Mouse (Mus musculus): ENCODE results near the gene Lama4. TPM values are rescaled to one million over a fixed set of nuclear protein-coding genes. Genes with fewer than 3 reads are reported as not detected.

The Lama4 gene
- polyA plus RNA-seq, 1 experiment from 2014 or later: 52.9 TPM

DNA sequence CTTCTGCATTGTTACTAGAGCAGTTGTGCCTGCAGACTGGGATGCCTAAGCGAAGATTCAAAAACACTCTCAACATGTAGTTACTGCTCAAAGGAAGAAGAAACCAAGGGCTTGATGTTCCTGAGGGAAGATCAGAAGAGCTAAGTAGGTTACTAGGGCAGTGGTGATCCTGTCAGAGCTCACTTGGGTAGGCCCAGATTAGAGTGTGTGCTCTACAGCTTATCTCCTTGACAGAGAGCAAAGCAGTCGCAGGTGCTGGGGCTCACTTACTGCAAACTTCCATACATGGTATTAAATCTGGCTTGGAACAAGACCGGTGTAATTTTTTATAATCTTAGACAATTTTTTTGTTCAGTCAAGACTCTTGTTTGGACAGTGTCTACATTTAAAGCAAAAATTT lies 172.5 kb downstream of the Lama4 start:
- WGBS: 91% methylated on average over 3 of the region's 3 CpGs
- Histone ChIP-seq H3K4me2 (replicated peaks) (no peak overlapping the region), H3K27ac (no peak overlapping the region), H3K9me3 (no peaks in the 10 kb centered on the region), H3K4me3 (no peak overlapping the region), H3K4me1 (peaks cover 15% of the 10 kb centered on the region), H3K27me3 (no peaks in the 10 kb centered on the region), H3K36me3 (peaks cover 37% of the 10 kb centered on the region), H3K9ac (no peak overlapping the region)
- no peak for ATAC-seq (ENCODE audit: insufficient number of reproducible peaks, insufficient read depth, low FRiP score, low TSS enrichment)

DNA sequence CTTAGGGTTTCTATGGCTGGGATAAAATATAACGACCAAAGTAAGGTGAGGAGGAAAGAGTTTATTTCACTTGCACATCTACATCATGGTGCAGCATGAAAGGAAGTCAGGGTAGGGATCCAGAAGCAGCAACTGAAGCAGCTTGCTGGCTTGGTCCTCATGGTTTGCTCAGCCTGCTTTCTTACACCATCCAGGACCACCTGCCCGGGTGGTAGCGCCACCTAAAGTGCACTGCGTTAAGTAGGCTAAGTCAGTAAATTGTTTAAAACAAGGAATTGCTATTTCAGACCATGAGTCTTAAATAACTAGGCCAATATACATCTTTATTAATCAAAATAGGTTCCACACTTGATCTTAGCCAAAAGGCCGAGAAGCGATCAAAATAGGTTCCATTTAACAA lies 173.4 kb downstream of the Lama4 start:
- peaks cover 15% of the 10 kb centered on the region for H3K4me1 ChIP-seq
- ATAC-seq (ENCODE audit: insufficient number of reproducible peaks, insufficient read depth, low FRiP score, low TSS enrichment): no peak
- no peak overlapping the region for H3K27ac ChIP-seq
- H3K27me3 ChIP-seq: no peaks in the 10 kb centered on the region
- no peak overlapping the region for H3K4me2 ChIP-seq (replicated peaks)
- no peak overlapping the region for H3K4me3 ChIP-seq
- peaks cover 46% of the 10 kb centered on the region for H3K36me3 ChIP-seq
- 84% methylated on average over 6 of the region's 6 CpGs for WGBS
- no peak overlapping the region for H3K9ac ChIP-seq
- no peaks in the 10 kb centered on the region for H3K9me3 ChIP-seq

DNA sequence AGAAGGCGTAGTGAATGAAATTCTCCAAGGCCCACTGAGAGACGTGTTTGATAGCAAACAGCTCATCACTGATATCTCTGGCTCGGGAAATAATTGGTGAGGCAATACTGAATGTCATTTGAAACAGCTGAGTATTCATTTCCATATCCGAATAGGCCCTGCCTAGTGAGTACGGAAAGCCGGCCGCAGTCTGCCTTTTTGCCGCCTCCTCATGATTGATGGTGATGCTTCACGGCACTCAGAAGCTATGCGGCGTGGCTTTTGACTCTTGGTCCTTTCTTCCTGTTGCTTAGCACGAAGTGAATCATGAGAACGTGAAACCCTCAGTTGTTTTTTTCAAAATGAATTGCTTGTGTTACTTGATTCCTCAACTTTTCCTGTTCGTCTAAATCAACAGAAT lies 175.5 kb downstream of the Lama4 start:
- H3K4me3 ChIP-seq: no peak overlapping the region
- no peak overlapping the region for H3K27ac ChIP-seq
- H3K9me3 ChIP-seq: no peaks in the 10 kb centered on the region
- WGBS: 85% methylated on average over 14 of the region's 14 CpGs
- H3K9ac ChIP-seq: no peak overlapping the region
- no peaks in the 10 kb centered on the region for H3K27me3 ChIP-seq
- no peak overlapping the region for H3K4me2 ChIP-seq (replicated peaks)
- no peak for ATAC-seq (ENCODE audit: insufficient number of reproducible peaks, insufficient read depth, low FRiP score, low TSS enrichment)
- H3K4me1 ChIP-seq: 0 out of 2 replicates have a peak, but pooled peaks cover 1% of the 10 kb centered on the region
- H3K36me3 ChIP-seq: peaks cover 60% of the 10 kb centered on the region

DNA sequence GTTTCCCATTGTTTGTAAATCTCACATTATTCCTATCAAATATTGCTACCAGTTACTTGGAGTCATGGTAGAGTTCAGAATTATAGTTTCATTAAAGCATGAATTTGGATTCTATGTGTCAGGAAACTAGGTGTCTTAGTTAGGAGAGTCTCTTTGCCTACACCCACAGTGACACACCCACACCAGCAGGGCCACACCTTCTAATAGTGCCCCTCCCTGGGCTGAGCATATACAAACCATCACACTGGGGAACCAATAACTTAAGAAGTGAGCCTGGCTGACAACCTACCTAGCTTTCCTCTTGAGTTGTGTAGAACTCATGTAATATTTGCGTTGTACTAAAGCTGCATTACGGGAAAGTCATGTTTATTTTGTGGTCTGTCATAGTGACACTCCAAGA lies 176.1 kb downstream of the Lama4 start:
- Histone ChIP-seq H3K27ac (no peak overlapping the region), H3K36me3 (peaks cover 63% of the 10 kb centered on the region), H3K27me3 (no peaks in the 10 kb centered on the region), H3K9ac (no peak overlapping the region), H3K9me3 (no peaks in the 10 kb centered on the region), H3K4me3 (no peak overlapping the region), H3K4me1 (no peaks in the 10 kb centered on the region), H3K4me2 (replicated peaks) (no peak overlapping the region)
- 91% methylated on average over 2 of the region's 2 CpGs for WGBS
- no peak for ATAC-seq (ENCODE audit: insufficient number of reproducible peaks, insufficient read depth, low FRiP score, low TSS enrichment)

DNA sequence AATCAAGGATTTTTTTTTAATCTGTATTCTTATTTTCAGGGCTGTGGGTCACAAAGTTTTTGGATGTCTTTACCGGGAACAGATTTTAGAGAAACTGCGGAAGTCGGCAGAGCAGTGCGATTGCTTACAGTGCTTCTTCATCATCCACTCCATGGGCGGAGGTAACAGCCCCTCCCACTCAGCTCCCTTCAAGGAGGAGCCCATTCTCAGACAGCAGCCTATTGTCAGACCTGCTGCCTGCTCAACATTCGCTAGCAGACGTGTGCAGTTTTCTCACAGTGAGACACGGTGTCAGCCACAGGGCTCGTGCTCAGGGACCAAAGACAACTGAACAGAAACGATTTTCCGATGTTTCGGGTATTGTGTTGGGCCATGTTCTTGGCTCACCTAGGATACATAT lies 176.9 kb downstream of the Lama4 start:
- Histone ChIP-seq H3K4me3 (no peak overlapping the region), H3K9me3 (no peaks in the 10 kb centered on the region), H3K4me2 (replicated peaks) (no peak overlapping the region), H3K9ac (no peak overlapping the region), H3K27ac (no peak overlapping the region), H3K27me3 (no peaks in the 10 kb centered on the region), H3K36me3 (peaks cover 69% of the 10 kb centered on the region), H3K4me1 (no peaks in the 10 kb centered on the region)
- WGBS: 86% methylated on average over 12 of the region's 12 CpGs
- ATAC-seq (ENCODE audit: insufficient number of reproducible peaks, insufficient read depth, low FRiP score, low TSS enrichment): no peak

DNA sequence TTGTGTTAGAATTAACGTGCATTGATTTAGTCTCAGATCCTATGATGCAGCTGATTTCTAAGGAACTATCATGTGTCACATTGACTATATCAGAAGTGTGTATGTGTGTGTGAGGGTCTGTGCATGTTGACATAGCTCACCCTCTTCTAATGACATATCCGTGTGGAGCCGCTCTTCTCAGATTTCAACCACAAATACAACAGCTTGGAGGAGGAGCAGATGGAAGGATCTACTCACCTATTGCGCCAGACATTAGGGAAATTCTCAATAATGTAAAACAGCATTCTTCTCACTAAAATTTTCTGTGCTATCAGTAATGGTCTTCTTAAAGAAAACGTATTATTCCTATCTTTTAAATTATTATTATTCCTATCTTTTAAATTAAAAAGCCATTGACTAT lies 191.4 kb downstream of the Lama4 start:
- H3K27ac ChIP-seq: no peak overlapping the region
- H3K9me3 ChIP-seq: no peaks in the 10 kb centered on the region
- no peak for ATAC-seq (ENCODE audit: insufficient number of reproducible peaks, insufficient read depth, low FRiP score, low TSS enrichment)
- no peak overlapping the region for H3K4me2 ChIP-seq (replicated peaks)
- H3K36me3 ChIP-seq: no peaks in the 10 kb centered on the region
- no peak overlapping the region for H3K9ac ChIP-seq
- 76% methylated on average over 5 of the region's 5 CpGs for WGBS
- H3K4me3 ChIP-seq: no peak overlapping the region
- no peaks in the 10 kb centered on the region for H3K4me1 ChIP-seq
- no peaks in the 10 kb centered on the region for H3K27me3 ChIP-seq

DNA sequence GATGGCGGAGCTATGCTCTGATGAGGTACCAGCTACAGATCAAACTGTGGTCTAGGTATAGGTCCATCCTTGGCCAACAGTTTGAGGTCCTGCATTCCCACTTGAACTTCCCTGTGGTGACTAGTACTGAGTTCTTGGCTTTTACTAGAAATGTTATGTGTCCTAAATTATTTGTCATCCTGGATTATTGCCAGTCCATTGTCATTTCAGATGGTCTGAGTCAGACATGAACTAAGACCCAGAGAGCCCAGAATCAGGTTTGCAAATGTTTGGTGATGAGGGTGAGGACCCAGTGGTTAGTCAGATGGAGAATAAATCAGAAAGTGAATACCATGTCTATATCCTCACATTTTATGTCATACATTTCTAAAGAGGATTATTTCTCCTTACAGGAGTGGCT lies 192.0 kb downstream of the Lama4 start:
- no peak overlapping the region for H3K9ac ChIP-seq
- H3K4me3 ChIP-seq: no peak overlapping the region
- H3K27ac ChIP-seq: no peak overlapping the region
- no peaks in the 10 kb centered on the region for H3K36me3 ChIP-seq
- no peak for ATAC-seq (ENCODE audit: insufficient number of reproducible peaks, insufficient read depth, low FRiP score, low TSS enrichment)
- H3K27me3 ChIP-seq: no peaks in the 10 kb centered on the region
- H3K9me3 ChIP-seq: no peaks in the 10 kb centered on the region
- H3K4me1 ChIP-seq: no peaks in the 10 kb centered on the region
- 94% methylated on average over 1 of the region's 1 CpGs for WGBS
- H3K4me2 ChIP-seq (replicated peaks): no peak overlapping the region

DNA sequence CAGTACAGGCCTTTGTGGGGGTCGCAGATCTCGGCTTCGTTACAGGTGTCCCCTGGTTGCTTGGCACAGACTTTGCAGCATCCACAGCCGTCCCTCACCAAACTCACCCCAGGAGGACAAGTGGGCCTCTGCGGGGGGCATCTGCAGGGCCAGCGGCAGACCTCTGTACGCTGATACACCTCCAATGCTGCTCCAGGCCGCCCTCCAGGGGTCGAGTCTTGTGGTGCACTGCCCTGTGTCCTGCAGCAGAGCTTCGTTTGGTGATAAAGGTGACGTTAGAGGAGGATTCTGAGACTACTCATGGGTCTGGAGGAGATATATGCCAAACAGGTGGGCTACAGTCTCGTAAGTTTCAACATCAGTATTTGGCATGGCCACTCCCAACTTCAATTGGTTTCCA lies 193.0 kb downstream of the Lama4 start:
- H3K4me2 ChIP-seq (replicated peaks): no peak overlapping the region
- 59% methylated on average over 12 of the region's 12 CpGs for WGBS
- no peak overlapping the region for H3K4me3 ChIP-seq
- H3K9ac ChIP-seq: no peak overlapping the region
- peaks cover 6% of the 10 kb centered on the region; the same call in 1 of the 2 replicates for H3K4me1 ChIP-seq
- no peak overlapping the region for H3K27ac ChIP-seq
- no peaks in the 10 kb centered on the region for H3K9me3 ChIP-seq
- H3K36me3 ChIP-seq: no peaks in the 10 kb centered on the region
- ATAC-seq (ENCODE audit: insufficient number of reproducible peaks, insufficient read depth, low FRiP score, low TSS enrichment): no peak
- H3K27me3 ChIP-seq: no peaks in the 10 kb centered on the region

Other genes with a start within 250 kb of the Lama4 start
- gene Rfpl4b, start 143.7 kb upstream of the Lama4 start, polyA plus RNA-seq (2016; fragmentation: Nextera tagmentation; extraction: Ambion mirVana): 0.29 TPM in 1 of 2 replicates, not detected in the other
- 16.5 TPM in 2 replicates for gene Fam229b, start 168.4 kb downstream of the Lama4 start, polyA plus RNA-seq (2016; fragmentation: Nextera tagmentation; extraction: Ambion mirVana)
- gene Tube1, start 168.5 kb downstream of the Lama4 start, polyA plus RNA-seq (2016; fragmentation: Nextera tagmentation; extraction: Ambion mirVana): 20.1 and 23.4 TPM in 2 replicates
- 0.48 and 0.50 TPM in 2 replicates for gene Ccn6, start 198.3 kb downstream of the Lama4 start, polyA plus RNA-seq (2016; fragmentation: Nextera tagmentation; extraction: Ambion mirVana)